Mouse (Mus musculus): ENCODE data around the gene Akt3.

DNA sequence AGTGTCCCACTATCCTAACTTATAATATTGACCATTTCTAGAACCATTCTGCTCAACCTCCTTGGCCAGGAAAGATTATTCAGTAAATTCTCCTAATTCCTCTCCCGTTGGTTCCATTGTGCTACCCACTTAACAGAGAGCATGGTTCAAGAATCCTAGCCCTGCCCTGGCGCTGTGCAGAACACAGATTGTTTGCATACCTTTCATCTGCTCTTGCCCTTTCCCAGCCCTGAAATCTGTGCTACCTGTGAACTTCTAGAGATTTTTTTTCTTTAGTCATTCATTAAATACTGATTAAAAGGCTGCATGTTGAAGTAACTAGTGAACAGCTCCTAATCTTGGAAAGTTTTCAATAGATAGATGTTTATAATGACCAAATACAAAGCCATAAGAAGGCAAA is 19.6 kb downstream of the Akt3 start:
- no peak for TF ChIP-seq CTCF (IDR thresholded peaks at IDR 0.05; ENCODE audit: low read depth)
- no peak for TF ChIP-seq EP300 (IDR thresholded peaks at IDR 0.05; ENCODE audit: low read depth)
